Mouse (Mus musculus): ENCODE measurements around the gene Ptprs.

Ptprs gene

GRCm38 (mm10) chr17:56467456-56467884 is 8.8 kb downstream of the Ptprs start:
- peak; percentile 75 for DNase-seq (ENCODE audit: low read depth, low spot score)

- DNase-seq (ENCODE audit: low read depth, low spot score), result no peak
These were observed 9.5 kb downstream of the Ptprs start for GRCm38 (mm10) chr17:56466747-56467146.

- no peak for DNase-seq (ENCODE audit: low read depth, low spot score)
These were observed 11.5 kb downstream of the Ptprs start for GRCm38 (mm10) chr17:56464817-56465216.

GRCm38 (mm10) chr17:56464345-56464744 is 11.9 kb downstream of the Ptprs start:
- DNase-seq (ENCODE audit: low read depth, low spot score), result no peak

- no peak for DNase-seq (ENCODE audit: low read depth, low spot score)
These were observed 12.8 kb downstream of the Ptprs start for GRCm38 (mm10) chr17:56463500-56463899.

GRCm38 (mm10) chr17:56462835-56463455 is 13.3 kb downstream of the Ptprs start:
- DNase-seq (ENCODE audit: low read depth, low spot score), result no peak

GRCm38 (mm10) chr17:56461771-56462743 is 14.2 kb downstream of the Ptprs start:
- peak; percentile 99 for DNase-seq (ENCODE audit: low read depth, low spot score)

GRCm38 (mm10) chr17:56460876-56461275 is 15.4 kb downstream of the Ptprs start:
- DNase-seq (ENCODE audit: low read depth, low spot score), result no peak

- no peak for DNase-seq (ENCODE audit: low read depth, low spot score)
These were observed 18.8 kb downstream of the Ptprs start for GRCm38 (mm10) chr17:56457442-56457841.

- DNase-seq (ENCODE audit: low read depth, low spot score), result no peak
These were observed 19.9 kb downstream of the Ptprs start for GRCm38 (mm10) chr17:56456353-56456752.

- DNase-seq (ENCODE audit: low read depth, low spot score), result no peak
These were observed 22.6 kb downstream of the Ptprs start for GRCm38 (mm10) chr17:56453689-56454088.

GRCm38 (mm10) chr17:56453251-56453650 is 23.0 kb downstream of the Ptprs start:
- DNase-seq (ENCODE audit: low read depth, low spot score), result no peak

GRCm38 (mm10) chr17:56447716-56448115 is 28.6 kb downstream of the Ptprs start:
- no peak for DNase-seq (ENCODE audit: low read depth, low spot score)

- no peak for DNase-seq (ENCODE audit: low read depth, low spot score)
These were observed 30.9 kb downstream of the Ptprs start for GRCm38 (mm10) chr17:56445397-56445796.

- no peak for DNase-seq (ENCODE audit: low read depth, low spot score)
These were observed 31.5 kb downstream of the Ptprs start for GRCm38 (mm10) chr17:56444771-56445170.

- DNase-seq (ENCODE audit: low read depth, low spot score), result no peak
These were observed 32.9 kb downstream of the Ptprs start for GRCm38 (mm10) chr17:56443341-56443795.

- no peak for DNase-seq (ENCODE audit: low read depth, low spot score)
These were observed 34.0 kb downstream of the Ptprs start for GRCm38 (mm10) chr17:56442316-56442715.

GRCm38 (mm10) chr17:56439731-56440460 is 36.4 kb downstream of the Ptprs start:
- no peak for DNase-seq (ENCODE audit: low read depth, low spot score)

- DNase-seq (ENCODE audit: low read depth, low spot score), result no peak
These were observed 44.7 kb downstream of the Ptprs start for GRCm38 (mm10) chr17:56431582-56431981.

GRCm38 (mm10) chr17:56427857-56428256 is 48.4 kb downstream of the Ptprs start:
- DNase-seq (ENCODE audit: low read depth, low spot score), result no peak

- DNase-seq (ENCODE audit: low read depth, low spot score), result no peak
These were observed 50.3 kb downstream of the Ptprs start for GRCm38 (mm10) chr17:56425941-56426340.

GRCm38 (mm10) chr17:56425584-56425914 is 50.7 kb downstream of the Ptprs start:
- peak; percentile 72 for DNase-seq (ENCODE audit: low read depth, low spot score)
